Mouse (Mus musculus): ENCODE measurements around the gene Iqschfp. TPM values are rescaled to one million over a fixed set of nuclear protein-coding genes. Genes with fewer than 3 reads are reported as not detected.

The Iqschfp gene
- total RNA-seq, 2 experiments from 2014 or later, result 10.2 to 15.2 TPM

GRCm38 (mm10) chr3:67954459-67955065 is 62.5 kb downstream of the Iqschfp start:
- peak; percentile 64 to 69 for DNase-seq (ENCODE audit: low spot score in 2 of 2)

DNA sequence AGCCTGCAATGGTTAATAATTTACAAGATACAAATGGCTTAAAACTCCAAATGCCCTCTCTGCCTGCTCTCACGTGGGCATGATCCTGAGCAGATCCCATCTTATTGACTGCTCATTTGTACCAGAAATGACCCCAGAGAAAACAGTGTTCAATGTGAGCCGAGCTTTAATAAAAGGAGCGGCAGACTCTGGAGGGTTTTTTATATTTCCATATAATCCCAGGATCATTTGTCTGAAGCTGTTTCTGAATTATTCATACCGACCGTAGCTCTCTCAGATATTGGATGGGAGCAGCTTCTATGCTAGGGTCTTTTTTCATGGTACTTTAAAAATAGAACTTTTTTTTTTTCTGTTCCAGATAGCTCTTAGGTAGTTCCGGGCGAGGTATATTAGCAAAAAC is 67.6 kb downstream of the Iqschfp start:
- no peak for DNase-seq (ENCODE audit: low spot score in 2 of 2)

DNA sequence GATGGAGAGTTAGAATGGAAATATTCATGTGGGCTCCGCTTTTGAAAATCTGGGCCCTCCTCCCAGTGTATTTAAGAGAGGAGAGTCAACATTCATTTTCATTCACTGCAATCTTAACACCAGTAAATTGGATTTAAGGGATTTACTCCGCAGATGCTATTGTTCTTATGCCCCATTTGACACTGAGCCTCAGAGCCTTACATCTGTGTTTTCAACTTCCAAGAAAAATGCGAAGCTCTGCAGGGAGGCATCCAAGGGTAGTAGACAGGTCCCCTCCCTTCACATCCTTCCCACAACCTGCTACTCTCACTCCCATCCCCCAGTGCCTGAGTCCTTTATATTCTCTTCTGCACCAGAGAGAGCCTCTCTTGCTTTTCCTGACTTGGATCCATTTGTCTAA is 68.1 kb downstream of the Iqschfp start:
- no peak for DNase-seq (ENCODE audit: low spot score in 2 of 2)

- no peak for DNase-seq (ENCODE audit: low spot score in 2 of 2)
Observed at GRCm38 (mm10) chr3:67960727-67961126, 68.7 kb downstream of the Iqschfp start.

DNA sequence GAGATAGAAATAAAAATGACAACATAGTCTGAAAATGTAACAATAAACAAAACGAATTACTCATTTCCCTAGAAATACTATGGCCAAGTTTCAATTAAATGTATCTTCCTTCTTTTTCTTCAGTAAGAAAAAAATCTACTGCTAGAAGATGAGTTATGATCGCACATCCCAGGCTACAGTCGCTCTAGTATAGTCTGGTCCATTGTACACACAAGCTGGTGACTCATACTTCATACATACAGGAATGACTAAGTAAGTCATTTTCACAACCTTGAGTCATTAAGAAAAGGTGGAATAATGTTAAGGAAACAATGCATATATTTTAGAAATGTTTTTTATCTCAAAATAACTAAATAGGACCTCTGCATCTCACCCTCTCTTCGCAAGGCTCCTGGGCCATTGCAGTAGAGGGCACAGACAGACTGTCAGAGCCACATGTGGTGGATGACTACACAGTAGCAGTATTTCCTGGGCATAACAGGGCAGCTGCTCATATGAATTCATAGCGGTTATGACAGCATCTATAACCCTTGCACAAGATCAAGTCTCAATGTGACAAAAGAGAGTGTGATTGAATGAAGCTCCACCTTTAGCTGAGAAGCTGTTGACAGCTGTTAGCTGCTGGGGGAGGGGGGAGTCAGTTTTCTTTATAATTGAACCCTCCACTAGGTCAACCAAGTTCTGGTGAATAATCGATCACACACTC is 70.1 kb downstream of the Iqschfp start:
- no peak for DNase-seq (ENCODE audit: low spot score in 2 of 2)

DNA sequence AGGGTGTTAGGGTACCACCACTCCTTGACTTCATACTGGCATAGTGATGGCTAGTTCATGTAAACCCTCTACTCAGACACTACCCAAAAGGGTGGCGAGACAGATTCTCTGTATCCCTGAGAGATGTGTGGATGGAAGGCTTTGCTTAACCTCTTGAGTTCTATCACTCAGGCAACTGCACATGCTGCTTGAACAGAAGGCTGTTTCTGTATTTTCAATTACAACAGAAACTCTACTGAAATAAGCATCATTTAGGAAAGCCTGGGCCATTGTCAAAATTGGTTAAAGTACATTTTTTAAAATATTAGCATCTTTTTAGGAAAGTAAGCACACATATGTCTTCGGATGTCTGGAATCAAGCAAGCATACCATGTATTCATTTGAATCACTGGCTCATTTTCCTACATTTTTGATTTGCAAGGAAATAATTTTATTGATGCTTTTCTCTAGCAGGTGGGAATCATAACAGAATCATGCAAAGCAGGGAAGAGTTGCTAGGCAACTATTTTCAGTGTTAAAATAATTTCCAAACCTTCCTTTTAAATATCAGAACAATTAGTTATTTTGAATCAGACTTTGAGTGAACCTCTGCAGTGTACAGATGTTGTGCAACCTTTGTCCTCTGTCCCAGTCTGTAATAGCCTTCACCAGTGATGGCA is 82.4 kb downstream of the Iqschfp start:
- DNase-seq (ENCODE audit: low spot score in 2 of 2), result no peak

GRCm38 (mm10) chr3:67980006-67980405 is 88.0 kb downstream of the Iqschfp start:
- no peak for DNase-seq (ENCODE audit: low spot score in 2 of 2)

DNA sequence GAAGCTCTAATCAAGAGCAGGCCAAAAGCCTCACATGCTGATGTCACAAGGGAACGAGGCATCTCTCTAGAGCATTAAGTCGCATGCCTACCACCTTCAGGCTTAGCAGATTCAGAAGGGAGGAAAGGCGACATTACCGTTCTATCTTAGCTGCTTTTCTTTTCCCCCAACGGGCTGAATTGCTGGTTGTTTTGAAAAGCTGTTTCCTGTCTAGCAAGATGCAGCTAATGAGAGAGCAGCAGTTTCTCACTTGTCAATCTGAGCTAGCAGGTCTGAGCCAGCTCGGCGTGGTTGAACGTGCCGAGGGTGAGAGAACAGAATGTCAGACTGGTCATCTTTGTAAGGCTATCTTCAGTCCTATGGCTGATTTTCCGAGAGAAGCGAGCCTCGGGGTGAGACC is 91.3 kb downstream of the Iqschfp start:
- no peak for DNase-seq (ENCODE audit: low spot score in 2 of 2)

DNA sequence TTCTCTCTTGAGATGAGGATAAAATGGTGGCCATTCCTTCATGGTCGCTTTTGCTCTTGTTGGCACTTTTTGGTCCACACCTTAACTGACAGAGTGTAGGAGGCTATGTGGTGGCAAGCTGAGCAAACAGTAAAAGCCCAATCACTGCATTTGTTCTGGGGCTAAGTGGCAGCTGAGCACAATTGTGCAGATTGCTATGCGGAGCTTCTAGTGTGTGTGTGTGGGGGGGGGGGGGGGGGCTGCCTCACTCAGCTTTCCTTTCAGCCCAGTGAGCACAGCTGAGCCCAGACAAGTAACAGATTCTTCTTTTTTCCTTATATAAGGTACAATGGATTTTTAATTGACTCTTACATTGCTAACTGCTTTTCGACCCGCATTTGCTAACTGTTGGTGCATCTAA is 110.4 kb downstream of the Iqschfp start:
- DNase-seq (ENCODE audit: low spot score in 2 of 2), result no peak

DNA sequence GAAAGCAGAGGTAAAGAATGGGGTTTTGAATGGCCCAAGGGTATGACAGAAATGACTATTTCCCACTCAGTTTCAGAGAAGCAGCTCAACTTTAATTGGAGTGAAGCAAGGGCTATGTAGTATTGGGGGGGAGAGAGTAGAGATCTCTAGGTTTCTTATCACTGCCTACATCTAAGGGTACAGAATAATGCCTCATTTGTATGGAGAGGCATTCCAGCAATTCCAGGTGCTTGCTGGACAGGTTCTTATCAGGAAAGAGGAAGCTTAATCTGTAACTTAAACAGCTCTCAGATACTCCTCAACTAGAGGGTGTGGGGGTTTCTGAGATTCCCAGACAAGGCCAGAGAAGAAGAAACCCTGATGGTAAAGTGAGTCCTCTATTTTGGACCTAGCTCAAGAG is 120.3 kb downstream of the Iqschfp start:
- DNase-seq (ENCODE audit: low spot score in 2 of 2), result no peak

DNA sequence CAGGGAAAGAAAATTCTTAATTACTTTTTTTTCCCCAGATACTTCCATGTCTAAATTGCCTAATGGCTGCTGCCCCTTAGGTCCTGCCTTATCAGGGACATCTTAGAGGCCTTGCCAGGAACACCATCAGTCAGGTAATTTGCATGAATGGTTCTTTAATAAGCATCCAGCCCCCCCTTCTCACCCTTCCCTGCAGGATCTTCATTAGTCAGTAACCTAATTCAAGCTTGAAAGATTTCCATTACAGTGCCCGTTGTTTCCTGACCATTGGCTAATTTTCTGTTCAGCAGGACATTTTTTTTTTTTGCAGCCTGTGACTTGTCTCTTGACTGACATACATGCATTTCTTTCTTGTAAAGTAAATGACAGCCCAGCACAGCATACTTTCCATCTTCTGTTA is 123.8 kb downstream of the Iqschfp start:
- no peak for DNase-seq (ENCODE audit: low spot score in 2 of 2)

- DNase-seq (ENCODE audit: low spot score in 2 of 2), result no peak
Observed at GRCm38 (mm10) chr3:68019401-68019800, 127.4 kb downstream of the Iqschfp start.

DNA sequence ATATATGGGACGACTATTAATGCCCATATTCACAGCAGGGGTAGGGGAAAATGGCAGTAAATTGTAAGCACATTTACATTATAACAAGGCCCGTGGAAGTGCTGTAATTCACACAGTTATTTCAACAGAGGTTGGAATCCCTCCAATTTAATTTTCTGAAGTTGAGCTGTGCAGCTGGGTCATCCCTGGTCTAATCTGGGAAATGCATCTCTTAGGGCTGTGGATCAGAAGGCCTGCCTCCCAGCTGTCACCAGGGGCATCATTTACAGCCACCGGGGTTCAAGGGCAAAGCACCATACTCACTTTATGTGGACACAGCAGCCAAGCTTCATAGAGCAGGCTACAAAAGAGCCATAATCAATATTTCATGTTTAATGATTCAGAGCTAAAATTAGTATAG is 144.1 kb downstream of the Iqschfp start:
- DNase-seq (ENCODE audit: low spot score in 2 of 2), result no peak

GRCm38 (mm10) chr3:68042951-68043350 is 150.9 kb downstream of the Iqschfp start:
- DNase-seq (ENCODE audit: low spot score in 2 of 2), result no peak

- DNase-seq (ENCODE audit: low spot score in 2 of 2), result peak; percentile 31 to 52
Observed at GRCm38 (mm10) chr3:68045475-68046416, 153.7 kb downstream of the Iqschfp start.

DNA sequence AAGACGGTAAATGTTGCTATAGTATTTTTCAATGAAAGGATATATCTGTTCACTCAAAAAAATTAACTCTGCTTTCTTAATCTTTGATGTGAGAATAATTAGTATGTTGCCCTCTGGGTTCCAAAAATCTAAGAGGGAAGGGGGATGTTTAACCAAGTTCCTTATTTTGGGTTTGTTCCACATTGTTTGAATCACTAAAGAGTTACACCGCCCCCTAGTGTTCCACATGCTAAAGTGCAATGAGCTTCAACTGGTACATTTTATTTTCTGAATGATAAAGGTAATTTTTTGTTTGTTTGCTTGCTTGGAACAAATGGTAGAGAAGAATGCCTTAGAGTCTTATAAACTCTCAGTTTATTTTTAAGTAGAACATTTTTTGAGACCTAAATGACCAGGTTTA is 161.5 kb downstream of the Iqschfp start:
- peak; percentile 19 to 34 for DNase-seq (ENCODE audit: low spot score in 2 of 2)

DNA sequence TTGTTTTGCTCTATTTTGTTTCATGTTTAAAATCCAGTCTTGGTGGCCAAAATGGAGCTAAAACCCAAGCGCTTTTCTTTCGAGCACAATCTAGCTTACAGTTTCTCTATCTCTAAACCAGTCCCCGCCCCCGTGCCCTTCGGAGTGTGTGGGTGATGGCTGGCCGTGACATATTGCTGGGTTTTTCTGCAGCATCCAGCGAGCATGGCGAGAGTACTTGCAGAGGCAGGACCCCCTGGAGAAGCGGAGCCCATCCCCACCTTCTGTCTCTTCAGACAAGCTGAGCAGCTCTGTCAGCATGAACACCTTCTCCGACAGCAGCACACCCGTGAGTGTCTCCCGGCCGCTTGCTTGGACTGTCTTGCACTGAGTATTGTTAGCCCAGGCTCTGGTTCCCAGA is 163.0 kb downstream of the Iqschfp start:
- peak; percentile 60 to 81 for DNase-seq (ENCODE audit: low spot score in 2 of 2)

DNA sequence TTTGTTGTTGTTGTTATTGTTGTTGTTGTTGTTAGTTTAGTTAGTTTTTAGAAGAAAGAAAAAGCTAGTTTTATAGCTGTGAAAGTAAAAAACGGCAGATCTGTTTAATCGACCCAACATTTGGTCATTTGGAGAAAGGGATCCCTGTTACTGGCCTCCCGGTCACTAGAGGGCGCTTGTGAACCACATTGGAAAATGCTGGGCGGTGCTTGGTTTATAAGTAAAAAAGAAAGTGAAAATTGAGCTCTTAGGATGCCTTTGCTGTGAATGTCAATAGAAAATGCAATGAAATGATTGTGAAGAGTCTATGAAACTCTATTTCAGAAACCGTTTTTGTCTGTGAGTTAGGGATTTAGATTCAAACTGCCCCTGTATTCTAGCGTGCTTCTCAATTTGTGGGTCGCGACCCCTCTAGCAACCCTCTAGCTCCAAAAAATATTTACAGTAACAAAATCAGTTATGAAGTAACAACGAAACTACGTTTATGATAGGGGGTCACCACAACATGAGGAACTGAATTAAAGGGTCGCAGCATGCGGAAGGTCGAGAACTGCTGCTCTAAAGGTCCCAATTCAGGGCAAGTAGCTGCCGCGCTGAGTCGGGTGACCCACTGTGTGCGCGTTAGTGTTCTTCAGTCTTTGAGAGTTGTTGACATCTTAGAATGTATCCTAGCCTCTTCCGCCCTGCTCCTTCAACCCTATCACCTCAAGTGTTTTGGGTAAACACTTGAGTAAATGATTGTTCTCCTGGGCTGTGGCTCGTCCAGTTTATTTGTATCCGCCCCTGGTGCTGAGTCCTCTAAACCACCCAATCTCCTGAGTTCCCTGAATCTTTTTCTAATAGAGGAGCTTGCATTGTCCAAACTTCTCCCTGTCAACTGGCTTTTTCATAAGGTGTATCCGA is 164.6 kb downstream of the Iqschfp start:
- DNase-seq (ENCODE audit: low spot score in 2 of 2), result peak; percentile 83 to 91

DNA sequence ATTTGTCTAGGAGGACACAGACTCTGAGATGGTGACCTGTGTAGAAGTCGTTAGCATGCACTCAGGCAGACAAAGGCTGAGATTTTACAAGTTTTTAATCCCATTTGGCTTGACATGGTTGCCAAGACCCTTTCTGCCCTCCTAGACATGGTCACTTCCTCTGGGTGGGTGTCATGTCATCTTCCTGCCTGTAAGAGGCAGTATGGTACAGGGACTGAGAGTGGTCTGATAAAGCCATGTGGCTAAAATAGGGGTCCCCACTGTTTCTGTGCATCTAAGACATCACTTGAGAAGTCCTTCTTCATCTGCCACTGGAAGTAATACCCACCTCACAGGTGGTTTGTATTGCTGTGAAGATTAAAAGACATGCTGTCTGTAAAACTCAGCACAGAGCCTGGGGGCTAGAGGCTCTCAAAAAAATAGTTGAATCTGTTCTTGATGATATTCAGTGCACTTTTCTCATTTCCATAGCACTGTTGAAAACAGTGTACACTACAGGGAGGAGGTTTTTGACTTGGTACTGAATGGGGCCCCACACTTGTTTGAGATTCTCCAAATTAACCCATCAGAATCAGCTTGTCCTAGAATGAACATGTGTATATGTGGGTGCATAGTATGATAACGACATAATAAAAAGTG is 167.2 kb downstream of the Iqschfp start:
- DNase-seq (ENCODE audit: low spot score in 2 of 2), result peak; percentile 33 to 44

GRCm38 (mm10) chr3:68064731-68065130 is 172.7 kb downstream of the Iqschfp start, which contains the start of gene Schip1:
Gene Schip1 (plus strand): TSS chr3:68064802.
- no peak for DNase-seq (ENCODE audit: low spot score in 2 of 2)

All from left cerebral cortex, adult 18-20 months (tissue).